Mouse (Mus musculus) hindbrain, embryonic 15.5 days (tissue): ENCODE results near the gene Adcy7. TPM values are rescaled to one million over a fixed set of nuclear protein-coding genes. Genes with fewer than 3 reads are reported as not detected.
A peak's percentile ranks its signal among the peaks of the same experiment; 100 is the strongest.

Experiments
- ATAC-seq: fragments of 200-750 bp; cut with Nextera tagmentation; 2 replicates; pipeline ENCODE4 v1.8.0; 2017; ENCODE audit warnings: low read depth, moderate number of reproducible peaks, moderate TSS enrichment; ENCODE audit not compliant: low FRiP score
- H3K27ac ChIP-seq: fragments of 300-500 bp; sonication (generic); replicated peaks from 2 replicates; pipeline ENCODE4 v1.5.1; 2015; ENCODE audit warnings: mild to moderate bottlenecking, inconsistent platforms
- H3K27me3 ChIP-seq: fragments of 300-500 bp; sonication (generic); 2 replicates; pipeline ENCODE4 v1.6.1; 2015; ENCODE audit warnings: control low read depth, inconsistent platforms
- H3K36me3 ChIP-seq: fragments of 300-500 bp; sonication (generic); 2 replicates; pipeline ENCODE4 v1.6.1; 2015; ENCODE audit warnings: control low read depth, inconsistent platforms
- H3K4me1 ChIP-seq: fragments of 300-500 bp; sonication (generic); replicated peaks from 2 replicates; pipeline ENCODE4 v1.6.1; 2015; ENCODE audit warnings: control low read depth, inconsistent platforms
- H3K4me2 ChIP-seq: fragments of 300-500 bp; sonication (generic); 2 replicates; pipeline ENCODE4 v1.6.1; 2015; ENCODE audit warnings: moderate library complexity, mild to moderate bottlenecking, inconsistent platforms
- H3K4me3 ChIP-seq: fragments of 300-500 bp; sonication (generic); 2 replicates; pipeline ENCODE4 v1.5.1; 2015; ENCODE audit warnings: mild to moderate bottlenecking, inconsistent platforms
- H3K9ac ChIP-seq: fragments of 300-500 bp; sonication (generic); 2 replicates; pipeline ENCODE4 v1.6.1; 2015; ENCODE audit warnings: inconsistent platforms
- H3K9me3 ChIP-seq: fragments of 300-500 bp; sonication (generic); 2 replicates; pipeline ENCODE4 v1.6.1; 2016; ENCODE audit warnings: control low read depth, inconsistent platforms
- WGBS: fragments of 180-500 bp; shearing (Covaris S2); methylation state at CpG from one replicate; pipeline ENCODE4 v1.1.7; 2015; 5-methylcytosine and 5-hydroxymethylcytosine counted together
- polyA plus RNA-seq: library from polyadenylated mRNA; unstranded; fragments of >200 nt; fragmentation: Nextera tagmentation; extraction: Ambion mirVana; gene quantifications from 2 replicates; pipeline ENCODE4 v1.2.1, GENCODE M21; 2015

The Adcy7 gene
- polyA plus RNA-seq, 1 experiment from 2014 or later, result 5.2 TPM

GRCm38 (mm10) chr8:88258024-88258423, 14.2 kb upstream of the Adcy7 start:
- Histone ChIP-seq H3K27ac (no peak overlapping the region), H3K27me3 (no peaks in the 10 kb centered on the region), H3K4me3 (no peak overlapping the region), H3K4me2 (no peak overlapping the region), H3K9me3 (no peaks in the 10 kb centered on the region), H3K4me1 (no peaks in the 10 kb centered on the region), H3K9ac (no peak overlapping the region), H3K36me3 (peaks cover 18% of the 10 kb centered on the region; the same call in 1 of the 2 replicates)
- no peak for ATAC-seq
- 49% methylated on average over 6 of the region's 6 CpGs for WGBS

DNA sequence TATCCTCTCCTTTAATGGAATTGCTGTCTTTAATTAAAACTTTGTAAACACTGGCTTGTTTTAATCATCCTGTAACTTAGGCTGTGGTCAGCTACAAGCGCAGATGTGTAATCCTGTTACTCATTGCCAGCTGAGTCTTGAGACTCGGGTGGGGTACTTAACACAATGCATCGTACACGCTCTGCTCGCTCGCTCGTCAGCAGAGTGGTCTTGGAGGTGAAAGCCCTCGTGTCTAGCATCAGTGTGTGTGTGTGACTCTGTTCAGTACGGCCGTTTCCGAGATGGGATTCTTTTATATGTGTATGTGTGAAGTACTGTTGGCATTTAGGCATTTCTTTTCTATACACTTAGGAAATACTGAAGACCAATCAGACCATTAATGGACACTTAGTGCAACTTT, 13.7 kb upstream of the Adcy7 start:
- no peak for ATAC-seq
- Histone ChIP-seq H3K4me1 (no peaks in the 10 kb centered on the region), H3K4me3 (no peak overlapping the region), H3K27ac (no peak overlapping the region), H3K4me2 (no peak overlapping the region), H3K27me3 (no peaks in the 10 kb centered on the region), H3K36me3 (peaks cover 18% of the 10 kb centered on the region; the same call in 1 of the 2 replicates), H3K9me3 (no peaks in the 10 kb centered on the region), H3K9ac (no peak overlapping the region)
- 66% methylated on average over 11 of the region's 11 CpGs for WGBS

DNA sequence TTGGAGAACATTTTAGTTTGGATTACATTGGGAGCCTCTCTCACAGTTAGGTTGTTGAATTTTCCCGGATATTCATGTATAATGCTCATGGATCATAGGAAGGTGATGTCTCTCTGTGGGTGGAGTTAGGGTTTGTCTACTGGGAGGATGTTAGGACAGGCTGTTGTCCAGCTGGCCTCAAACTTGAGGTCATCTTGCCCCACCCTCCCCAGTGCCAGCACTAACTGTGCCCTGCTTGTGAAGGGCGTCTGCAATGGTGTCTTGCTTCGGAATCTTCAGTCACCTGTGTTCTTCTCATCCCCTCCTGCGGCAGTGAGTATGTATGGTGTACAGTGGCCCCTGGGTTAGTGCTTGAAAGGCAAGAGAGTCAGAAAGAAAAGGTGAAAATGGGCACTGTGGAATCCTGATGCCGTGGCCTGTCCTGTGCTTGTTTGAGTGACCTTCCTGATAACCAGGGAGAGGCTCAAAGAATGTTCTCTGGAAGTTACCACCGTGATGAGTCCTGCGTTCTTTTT, 11.7 kb upstream of the Adcy7 start:
- Histone ChIP-seq H3K9ac (no peak overlapping the region), H3K4me2 (no peak overlapping the region), H3K27me3 (no peaks in the 10 kb centered on the region), H3K27ac (no peak overlapping the region), H3K36me3 (0 out of 2 replicates have a peak, but pooled peaks cover 5% of the 10 kb centered on the region), H3K4me1 (no peaks in the 10 kb centered on the region), H3K4me3 (no peak overlapping the region), H3K9me3 (no peaks in the 10 kb centered on the region)
- ATAC-seq, result no peak
- 93% methylated on average over 7 of the region's 7 CpGs for WGBS

DNA sequence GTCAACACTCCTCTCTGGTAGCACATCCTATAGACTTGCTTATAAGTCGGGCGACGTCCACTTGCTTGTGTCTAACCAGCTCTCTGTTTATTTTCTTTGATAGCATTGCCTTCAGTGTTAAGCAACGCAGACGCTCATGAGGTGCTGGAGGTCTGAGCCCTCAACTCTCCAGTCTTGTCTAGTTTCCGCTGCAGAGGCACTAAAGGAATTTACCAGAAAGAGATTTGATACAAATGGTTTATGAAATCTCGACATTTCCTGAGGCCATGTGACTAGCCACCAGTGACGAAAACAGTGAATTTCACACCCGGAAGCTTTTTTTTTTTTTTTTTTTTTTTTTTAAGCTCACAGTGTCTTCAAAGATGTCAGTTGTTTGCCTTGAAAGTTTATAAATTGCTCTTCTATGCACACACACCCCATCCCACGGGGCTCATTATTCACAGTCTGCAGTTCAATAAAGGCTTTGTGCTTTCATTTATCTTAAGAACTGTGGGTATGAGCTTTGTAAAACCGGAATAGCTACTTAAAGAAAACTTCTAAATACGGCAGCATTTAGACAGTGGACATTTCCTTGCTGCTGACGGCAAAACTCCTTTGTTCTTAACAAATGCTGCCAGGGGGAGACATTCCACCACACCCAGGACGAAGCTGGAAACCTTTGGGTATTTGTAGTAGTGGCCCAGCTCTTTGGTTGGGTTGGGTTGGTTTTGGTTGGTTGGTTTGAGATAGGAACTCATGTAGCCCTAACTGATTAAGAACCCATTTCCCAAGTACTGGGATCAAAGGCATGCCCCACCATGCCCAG, 9.2 kb upstream of the Adcy7 start:
- no peak for ATAC-seq
- H3K4me1 ChIP-seq, result no peaks in the 10 kb centered on the region
- no peak overlapping the region for H3K4me3 ChIP-seq
- H3K27ac ChIP-seq, result no peak overlapping the region
- no peaks in the 10 kb centered on the region for H3K27me3 ChIP-seq
- no peak overlapping the region for H3K4me2 ChIP-seq
- no peaks in the 10 kb centered on the region for H3K9me3 ChIP-seq
- no peak overlapping the region for H3K9ac ChIP-seq
- 41% methylated on average over 14 of the region's 14 CpGs for WGBS
- no peaks in the 10 kb centered on the region for H3K36me3 ChIP-seq

DNA sequence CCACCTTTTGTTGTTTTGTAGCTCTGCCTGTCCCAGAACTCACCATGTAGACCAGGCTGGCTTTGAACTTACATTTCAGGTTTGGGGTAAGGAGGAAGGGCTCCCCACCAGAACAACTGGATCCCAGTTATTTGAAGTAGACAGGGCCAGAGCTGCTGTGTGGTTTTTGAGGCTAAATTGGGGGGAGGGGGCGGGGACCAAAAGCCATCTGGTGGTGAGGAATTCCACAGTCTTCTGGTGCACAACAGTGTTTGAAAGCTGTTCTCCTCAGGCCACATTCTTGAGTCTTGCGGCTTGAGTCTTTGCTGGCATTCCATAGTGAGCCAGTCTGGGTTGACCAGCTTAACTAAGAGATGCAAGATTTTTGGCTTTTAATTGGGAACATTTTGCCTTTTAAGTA, 6.7 kb upstream of the Adcy7 start:
- Histone ChIP-seq H3K27me3 (no peaks in the 10 kb centered on the region), H3K9me3 (no peaks in the 10 kb centered on the region), H3K36me3 (no peaks in the 10 kb centered on the region), H3K27ac (no peak overlapping the region), H3K4me3 (no peak overlapping the region), H3K4me1 (no peaks in the 10 kb centered on the region), H3K9ac (no peak overlapping the region), H3K4me2 (no peak overlapping the region)
- WGBS, result 25% methylated on average over 2 of the region's 2 CpGs
- ATAC-seq, result no peak

DNA sequence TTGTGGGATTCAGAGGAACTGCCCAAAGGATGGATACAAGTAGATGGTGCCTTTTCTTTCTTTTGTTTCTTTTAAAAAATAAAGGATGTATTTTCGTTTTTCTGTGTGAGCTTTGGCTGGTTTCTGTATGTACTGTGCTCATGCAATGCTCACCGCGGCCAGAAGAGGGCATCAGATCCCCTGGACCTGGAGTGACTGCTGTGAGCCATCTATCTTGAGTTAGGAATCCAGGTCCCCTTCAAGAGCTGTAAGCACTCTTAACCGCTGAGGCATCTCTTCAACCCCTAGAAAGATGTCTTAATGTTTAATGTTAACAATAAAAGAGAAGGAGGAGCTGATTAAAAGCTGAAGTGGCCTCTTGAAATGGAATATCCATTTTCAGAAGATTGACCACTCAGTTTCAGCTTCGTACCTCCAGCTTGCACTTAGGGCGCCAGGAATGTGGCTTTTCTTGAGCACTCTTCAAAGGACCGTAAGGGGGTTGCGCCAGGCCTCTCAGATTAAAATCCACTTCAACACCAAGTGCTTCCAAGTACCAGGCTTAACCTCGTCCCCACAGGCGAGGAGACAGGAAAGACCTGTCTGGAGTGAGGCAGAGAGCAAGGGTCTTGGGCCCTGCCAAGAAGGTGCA, 5.9 kb upstream of the Adcy7 start:
- Histone ChIP-seq H3K9me3 (no peaks in the 10 kb centered on the region), H3K9ac (no peak overlapping the region), H3K4me1 (no peaks in the 10 kb centered on the region), H3K4me3 (no peak overlapping the region), H3K4me2 (no peak overlapping the region), H3K36me3 (no peaks in the 10 kb centered on the region), H3K27ac (no peak overlapping the region), H3K27me3 (0 out of 2 replicates have a peak, but pooled peaks cover 4% of the 10 kb centered on the region)
- no peak for ATAC-seq
- 58% methylated on average over 10 of the region's 10 CpGs for WGBS

DNA sequence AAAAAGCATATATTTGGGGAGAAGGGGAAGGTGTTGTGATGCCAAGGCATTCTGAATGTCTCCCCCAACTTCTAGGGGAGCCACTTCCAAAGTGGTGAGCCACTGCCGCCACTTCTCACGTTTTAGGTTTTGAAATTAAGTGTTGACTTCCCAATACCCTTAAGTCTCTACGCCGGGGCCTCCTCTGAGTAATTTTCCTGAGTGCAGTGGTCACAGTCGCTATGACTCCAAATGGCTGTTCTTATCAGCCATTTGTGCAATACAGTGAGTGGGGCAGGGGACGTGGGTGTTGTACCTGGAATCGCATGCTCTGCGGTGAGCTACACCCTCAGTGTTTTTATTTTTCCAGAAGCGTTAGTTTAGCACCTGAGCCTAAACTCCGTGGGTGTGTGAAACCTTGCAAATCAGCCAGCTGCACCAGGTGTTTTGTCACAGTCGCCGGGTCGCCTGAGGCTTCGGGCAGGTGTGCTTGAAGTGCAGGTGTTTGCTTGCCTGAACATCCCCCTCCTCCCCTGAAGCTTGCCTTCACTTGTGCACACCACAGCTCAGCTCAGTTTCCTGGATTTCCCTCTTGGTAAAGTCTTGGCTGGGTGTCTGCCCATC, 5.3 kb upstream of the Adcy7 start:
- WGBS, result 91% methylated on average over 14 of the region's 14 CpGs

GRCm38 (mm10) chr8:88269107-88269875, 2.9 kb upstream of the Adcy7 start:
- Histone ChIP-seq H3K36me3 (no peaks in the 10 kb centered on the region), H3K9me3 (no peaks in the 10 kb centered on the region), H3K4me3 (no peak overlapping the region), H3K4me1 (peaks cover 11% of the 10 kb centered on the region), H3K9ac (no peak overlapping the region), H3K27ac (no peak overlapping the region), H3K27me3 (peaks cover 17% of the 10 kb centered on the region; the same call in 1 of the 2 replicates), H3K4me2 (no peak overlapping the region)
- 66% methylated on average over 7 of the region's 7 CpGs for WGBS
- no peak for ATAC-seq

More for the DNA sequence above, 5.3 kb upstream of the Adcy7 start:
- H3K4me1 ChIP-seq, result peaks cover under 1% of the 10 kb centered on the region; the same call in 1 of the 2 replicates
- H3K4me3 ChIP-seq, result no peak overlapping the region
- ATAC-seq, result no peak
- H3K9ac ChIP-seq, result no peak overlapping the region
- H3K9me3 ChIP-seq, result no peaks in the 10 kb centered on the region
- H3K27me3 ChIP-seq, result 0 out of 2 replicates have a peak, but pooled peaks cover 6% of the 10 kb centered on the region
- H3K27ac ChIP-seq, result no peak overlapping the region
- no peaks in the 10 kb centered on the region for H3K36me3 ChIP-seq
- no peak overlapping the region for H3K4me2 ChIP-seq

- Histone ChIP-seq H3K9me3 (no peaks in the 10 kb centered on the region), H3K36me3 (no peaks in the 10 kb centered on the region), H3K4me3 (no peak overlapping the region), H3K4me1 (peaks cover 11% of the 10 kb centered on the region), H3K9ac (no peak overlapping the region), H3K27me3 (peaks cover 17% of the 10 kb centered on the region; the same call in 1 of the 2 replicates), H3K4me2 (no peak overlapping the region), H3K27ac (no peak overlapping the region)
- no peak for ATAC-seq
- WGBS, result 77% methylated on average over 3 of the region's 3 CpGs
Observed at GRCm38 (mm10) chr8:88270086-88270485, 2.1 kb upstream of the Adcy7 start.

DNA sequence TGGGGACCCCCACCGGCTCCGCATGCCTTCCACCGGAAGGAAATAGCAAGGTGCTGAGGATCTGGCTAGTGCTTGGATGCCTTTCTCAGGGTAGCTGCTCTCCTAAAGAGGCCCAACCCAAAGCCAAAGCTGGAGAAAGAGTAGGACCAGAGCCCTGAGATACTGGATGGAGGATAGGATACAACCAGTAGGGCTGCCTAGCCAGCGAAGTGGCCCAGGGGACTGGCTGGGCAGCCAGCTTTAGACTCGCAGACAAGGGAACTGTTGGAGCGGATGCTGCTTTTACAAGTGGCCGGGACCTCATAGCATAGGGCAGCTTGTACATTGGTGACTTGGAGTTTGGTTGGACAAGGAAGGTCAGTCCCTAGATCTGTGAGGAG, 838 bp downstream of the Adcy7 start:
- Histone ChIP-seq H3K27me3 (peaks cover 17% of the 10 kb centered on the region; the same call in 1 of the 2 replicates), H3K36me3 (no peaks in the 10 kb centered on the region), H3K27ac (no peak overlapping the region), H3K9ac (no peak overlapping the region), H3K4me1 (peaks cover 11% of the 10 kb centered on the region), H3K4me2 (peak overlapping the region; percentile 98), H3K4me3 (peak overlapping the region; percentile 49), H3K9me3 (no peaks in the 10 kb centered on the region)
- 64% methylated on average over 7 of the region's 7 CpGs for WGBS
- no peak for ATAC-seq

DNA sequence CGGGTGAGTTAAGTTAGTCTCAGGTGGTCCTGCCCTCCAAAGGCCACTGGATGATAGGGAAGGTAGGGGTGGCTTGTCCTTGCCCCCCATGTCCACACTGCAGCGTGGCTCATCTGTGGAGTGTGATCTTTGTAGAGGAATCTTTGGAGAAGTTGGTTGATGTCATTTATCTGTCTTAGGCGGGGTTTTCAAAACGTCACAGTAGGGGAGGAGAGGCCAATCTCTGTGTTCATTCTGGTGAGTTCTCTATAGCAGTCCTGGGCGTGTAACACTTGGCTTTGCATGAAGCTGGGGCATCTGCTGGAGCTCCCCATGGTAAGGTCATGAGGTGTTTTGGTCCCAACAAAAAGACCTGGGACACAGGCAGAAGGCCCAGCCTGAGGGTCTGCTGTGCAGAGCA, 1.9 kb downstream of the Adcy7 start:
- H3K27me3 ChIP-seq, result peaks cover 17% of the 10 kb centered on the region; the same call in 1 of the 2 replicates
- no peak overlapping the region for H3K9ac ChIP-seq
- H3K9me3 ChIP-seq, result no peaks in the 10 kb centered on the region
- no peak for ATAC-seq
- H3K36me3 ChIP-seq, result no peaks in the 10 kb centered on the region
- H3K27ac ChIP-seq, result no peak overlapping the region
- no peak overlapping the region for H3K4me3 ChIP-seq
- 91% methylated on average over 5 of the region's 5 CpGs for WGBS
- H3K4me2 ChIP-seq, result no peak overlapping the region
- H3K4me1 ChIP-seq, result peaks cover 11% of the 10 kb centered on the region
